Mouse (Mus musculus): Measurements from ENCODE around the gene Echs1. TPM values are rescaled to one million over a fixed set of nuclear protein-coding genes. Genes with fewer than 3 reads are reported as not detected.
A peak's percentile ranks its signal among the peaks of the same experiment; 100 is the strongest.
"Not testable (repeated sequence)": the region's sequence is repeated elsewhere in the genome, so short reads cannot be mapped to it uniquely, and the experiment has no call there.

Gene Echs1
- polyA plus RNA-seq, 1 experiment, result 22.0 TPM

- Histone ChIP-seq H3K36me3 (ENCODE audit: control insufficient read depth, insufficient read depth, low read length) (no peaks in the 10 kb centered on the region), H3K27me3 (ENCODE audit: control insufficient read depth, insufficient read depth, low read length) (no peaks in the 10 kb centered on the region), H3K4me3 (ENCODE audit: control insufficient read depth, low read depth, low read length) (no peak overlapping the region), H3K4me1 (ENCODE audit: control insufficient read depth, insufficient read depth, low read length) (peaks cover 7% of the 10 kb centered on the region), H3K27ac (ENCODE audit: control insufficient read depth, insufficient read depth, low read depth, low read length) (no peak overlapping the region)
- TF ChIP-seq CTCF (IDR thresholded peaks at IDR 0.05; ENCODE audit: control insufficient read depth, insufficient read depth, insufficient replicate concordance, low read depth, low read length) (peak; percentile 52; the same call in 1 of the 2 replicates), POLR2A (IDR thresholded peaks at IDR 0.05; ENCODE audit: control insufficient read depth, low read depth, low read length) (no peak)
These were observed 25.1 kb upstream of the Echs1 start for GRCm38 (mm10) chr7:140141350-140141749.

DNA sequence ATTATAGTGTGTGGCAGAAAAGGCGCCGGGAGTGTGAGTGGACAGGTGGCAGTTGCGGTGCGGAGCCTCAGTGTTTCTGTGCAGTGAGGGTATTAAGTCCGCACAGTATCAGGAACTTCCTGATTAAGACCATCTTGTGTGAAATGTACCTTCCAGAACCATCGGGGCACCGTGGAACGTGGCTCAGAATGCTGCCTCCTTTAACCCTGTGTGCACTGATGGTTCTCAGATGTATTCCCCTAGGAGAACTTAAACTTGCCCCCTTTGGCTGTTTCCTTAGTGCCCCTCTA is 21.7 kb upstream of the Echs1 start:
- H3K4me1 ChIP-seq (ENCODE audit: control insufficient read depth, insufficient read depth, low read length), result peaks cover 7% of the 10 kb centered on the region
- no peaks in the 10 kb centered on the region for H3K36me3 ChIP-seq (ENCODE audit: control insufficient read depth, insufficient read depth, low read length)
- H3K27me3 ChIP-seq (ENCODE audit: control insufficient read depth, insufficient read depth, low read length), result no peaks in the 10 kb centered on the region
- TF ChIP-seq POLR2A (IDR thresholded peaks at IDR 0.05; ENCODE audit: control insufficient read depth, low read depth, low read length) (no peak), CTCF (IDR thresholded peaks at IDR 0.05; ENCODE audit: control insufficient read depth, insufficient read depth, insufficient replicate concordance, low read depth, low read length) (no peak)
- H3K4me3 ChIP-seq (ENCODE audit: control insufficient read depth, low read depth, low read length), result peak overlapping the region; percentile 95
- H3K27ac ChIP-seq (ENCODE audit: control insufficient read depth, insufficient read depth, low read depth, low read length), result peak overlapping the region; percentile 19

DNA sequence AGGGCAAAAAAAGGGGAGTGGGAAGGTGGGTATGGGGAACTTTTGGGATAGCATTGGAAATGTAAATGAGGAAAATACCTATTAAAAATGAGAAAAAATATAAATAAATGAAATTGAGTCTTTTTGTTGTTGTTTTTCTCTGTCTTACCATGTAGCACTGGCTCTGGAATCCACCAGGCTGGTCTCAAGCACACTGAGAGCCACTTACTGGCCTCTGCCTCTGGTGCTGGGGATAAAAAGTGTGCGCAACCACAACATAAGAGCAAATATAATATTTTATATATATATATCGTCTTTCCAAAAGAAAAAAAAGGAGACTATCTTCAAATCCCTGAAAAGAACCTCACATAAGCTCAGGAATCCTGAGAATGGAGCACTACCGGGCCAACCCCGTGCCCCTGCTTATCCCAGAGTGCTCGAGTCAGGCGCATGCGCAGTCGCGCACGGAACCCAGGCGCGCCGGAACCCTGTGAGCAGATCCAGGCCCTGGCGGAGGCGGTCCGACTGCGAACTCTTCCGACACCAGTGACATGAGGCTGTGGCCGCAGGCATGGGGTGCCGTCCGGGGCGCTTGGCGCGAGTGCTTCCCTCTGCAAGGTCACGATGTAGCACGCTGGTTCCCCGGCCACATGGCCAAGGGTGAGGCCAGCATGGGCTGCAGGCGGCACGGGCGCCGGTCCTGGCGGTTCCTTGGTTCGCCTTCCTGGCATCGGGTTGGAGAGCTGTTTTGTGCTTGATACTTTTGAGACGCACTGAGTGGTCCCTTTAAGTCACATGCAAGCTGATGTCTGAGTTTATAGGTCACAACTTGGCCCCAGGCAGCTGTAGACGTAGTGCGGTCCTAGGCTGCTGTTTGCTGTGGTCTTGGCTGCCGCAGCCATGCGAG is 21.1 kb upstream of the Echs1 start, which contains the start of gene Mtg1:
Gene Mtg1 (plus strand): TSS at position 430 of the 886 bp plus-strand sequence.
- Histone ChIP-seq H3K36me3 (ENCODE audit: control insufficient read depth, insufficient read depth, low read length) (no peaks in the 10 kb centered on the region), H3K4me1 (ENCODE audit: control insufficient read depth, insufficient read depth, low read length) (peaks cover 7% of the 10 kb centered on the region), H3K4me3 (ENCODE audit: control insufficient read depth, low read depth, low read length) (peak within 1 kb of the TSS; percentile 95), H3K27me3 (ENCODE audit: control insufficient read depth, insufficient read depth, low read length) (no peaks in the 10 kb centered on the region), H3K27ac (ENCODE audit: control insufficient read depth, insufficient read depth, low read depth, low read length) (peak within 1 kb of the TSS; percentile 19)
- no peak for TF ChIP-seq CTCF (IDR thresholded peaks at IDR 0.05; ENCODE audit: control insufficient read depth, insufficient read depth, insufficient replicate concordance, low read depth, low read length)
- TF ChIP-seq POLR2A (IDR thresholded peaks at IDR 0.05; ENCODE audit: control insufficient read depth, low read depth, low read length), result peak; percentile 80

DNA sequence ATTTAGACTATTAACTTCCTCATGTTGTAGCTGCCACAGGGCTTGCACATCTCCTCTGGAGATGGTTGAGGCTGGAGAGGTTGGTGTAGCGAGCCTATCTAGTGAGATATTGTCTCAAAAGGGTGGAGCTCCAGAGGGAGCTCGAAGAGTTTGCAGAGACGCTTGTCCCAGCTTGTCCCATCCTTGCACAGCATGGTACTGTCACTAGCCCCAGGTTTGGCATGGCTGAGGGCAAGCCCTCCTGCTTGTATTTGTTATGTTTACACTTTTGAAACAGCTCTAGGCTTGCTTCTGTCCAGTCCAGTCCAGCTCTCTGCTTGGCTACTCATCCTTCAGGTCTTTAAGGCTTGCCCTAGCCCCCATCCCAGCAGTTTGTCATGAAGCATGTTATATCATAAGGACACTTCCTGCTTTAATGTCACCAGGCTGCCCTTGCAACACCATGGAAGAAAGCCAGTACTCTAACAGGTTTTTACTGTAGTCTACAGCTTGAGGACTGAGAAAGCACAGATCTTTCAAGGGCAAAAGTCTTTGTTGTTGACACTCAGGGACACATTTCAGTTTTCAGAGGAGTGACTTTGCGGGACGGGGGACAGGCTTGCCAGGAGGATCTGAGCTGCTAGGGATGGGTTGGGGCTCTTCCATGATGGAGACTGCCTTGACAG is 19.0 kb upstream of the Echs1 start:
- Histone ChIP-seq H3K27me3 (ENCODE audit: control insufficient read depth, insufficient read depth, low read length) (no peaks in the 10 kb centered on the region), H3K4me1 (ENCODE audit: control insufficient read depth, insufficient read depth, low read length) (peaks cover 7% of the 10 kb centered on the region), H3K27ac (ENCODE audit: control insufficient read depth, insufficient read depth, low read depth, low read length) (no peak overlapping the region), H3K36me3 (ENCODE audit: control insufficient read depth, insufficient read depth, low read length) (no peaks in the 10 kb centered on the region), H3K4me3 (ENCODE audit: control insufficient read depth, low read depth, low read length) (no peak overlapping the region)
- no peak for TF ChIP-seq POLR2A (IDR thresholded peaks at IDR 0.05; ENCODE audit: control insufficient read depth, low read depth, low read length)
- TF ChIP-seq CTCF (IDR thresholded peaks at IDR 0.05; ENCODE audit: control insufficient read depth, insufficient read depth, insufficient replicate concordance, low read depth, low read length), result no peak

GRCm38 (mm10) chr7:140134033-140134432 is 17.8 kb upstream of the Echs1 start:
- not testable (repeated sequence) for H3K4me1 ChIP-seq (ENCODE audit: control insufficient read depth, insufficient read depth, low read length); H3K27ac ChIP-seq (ENCODE audit: control insufficient read depth, insufficient read depth, low read depth, low read length); H3K4me3 ChIP-seq (ENCODE audit: control insufficient read depth, low read depth, low read length); H3K36me3 ChIP-seq (ENCODE audit: control insufficient read depth, insufficient read depth, low read length); H3K27me3 ChIP-seq (ENCODE audit: control insufficient read depth, insufficient read depth, low read length)

- H3K4me3 ChIP-seq (ENCODE audit: control insufficient read depth, low read depth, low read length); H3K27me3 ChIP-seq (ENCODE audit: control insufficient read depth, insufficient read depth, low read length); H3K36me3 ChIP-seq (ENCODE audit: control insufficient read depth, insufficient read depth, low read length); H3K4me1 ChIP-seq (ENCODE audit: control insufficient read depth, insufficient read depth, low read length); H3K27ac ChIP-seq (ENCODE audit: control insufficient read depth, insufficient read depth, low read depth, low read length): not testable (repeated sequence)
These were observed 15.9 kb upstream of the Echs1 start for GRCm38 (mm10) chr7:140132184-140132583.

GRCm38 (mm10) chr7:140127911-140128310 is 11.6 kb upstream of the Echs1 start:
- no peak overlapping the region for H3K27ac ChIP-seq (ENCODE audit: control insufficient read depth, insufficient read depth, low read depth, low read length)
- no peaks in the 10 kb centered on the region for H3K36me3 ChIP-seq (ENCODE audit: control insufficient read depth, insufficient read depth, low read length)
- H3K4me3 ChIP-seq (ENCODE audit: control insufficient read depth, low read depth, low read length), result no peak overlapping the region
- TF ChIP-seq POLR2A (IDR thresholded peaks at IDR 0.05; ENCODE audit: control insufficient read depth, low read depth, low read length) (no peak), CTCF (IDR thresholded peaks at IDR 0.05; ENCODE audit: control insufficient read depth, insufficient read depth, insufficient replicate concordance, low read depth, low read length) (no peak)
- H3K27me3 ChIP-seq (ENCODE audit: control insufficient read depth, insufficient read depth, low read length), result no peaks in the 10 kb centered on the region
- H3K4me1 ChIP-seq (ENCODE audit: control insufficient read depth, insufficient read depth, low read length), result peaks cover 11% of the 10 kb centered on the region
